Mouse (Mus musculus): ENCODE measurements around the gene Cd300lg. TPM values are rescaled to one million over a fixed set of nuclear protein-coding genes. Genes with fewer than 3 reads are reported as not detected.

Gene Cd300lg
- polyA plus RNA-seq, 1 experiment from 2014 or later, result 1.8 TPM

- no peak overlapping the region for H3K27ac ChIP-seq (ENCODE audit: low read length)
- H3K4me1 ChIP-seq (ENCODE audit: insufficient read depth, low read length), result peaks cover 19% of the 10 kb centered on the region
- H3K27me3 ChIP-seq (ENCODE audit: insufficient read depth, low read length), result peaks cover 10% of the 10 kb centered on the region; the same call in 1 of the 2 replicates
- H3K9ac ChIP-seq (replicated peaks; ENCODE audit: low read length), result no peak overlapping the region
- no peaks in the 10 kb centered on the region for H3K36me3 ChIP-seq (ENCODE audit: insufficient read depth, low read length)
- H3K4me2 ChIP-seq (replicated peaks; ENCODE audit: low read depth, low read length), result no peak overlapping the region
- no peaks in the 10 kb centered on the region for H3K9me3 ChIP-seq (ENCODE audit: low read length)
- no peak for ATAC-seq (ENCODE audit: low FRiP score, low TSS enrichment)
- no peak overlapping the region for H3K4me3 ChIP-seq (ENCODE audit: low read length)
- WGBS, result 89% methylated on average over 7 of the region's 7 CpGs
Measured at GRCm38 (mm10) chr11:102031149-102031548, 10.2 kb upstream of the Cd300lg start.

- H3K4me1 ChIP-seq (ENCODE audit: insufficient read depth, low read length), result peaks cover 6% of the 10 kb centered on the region; the same call in 1 of the 2 replicates
- peaks cover 8% of the 10 kb centered on the region; the same call in 1 of the 2 replicates for H3K27me3 ChIP-seq (ENCODE audit: insufficient read depth, low read length)
- no peaks in the 10 kb centered on the region for H3K9me3 ChIP-seq (ENCODE audit: low read length)
- 93% methylated on average over 12 of the region's 12 CpGs for WGBS
- no peak overlapping the region for H3K4me3 ChIP-seq (ENCODE audit: low read length)
- no peak overlapping the region for H3K27ac ChIP-seq (ENCODE audit: low read length)
- no peak overlapping the region for H3K9ac ChIP-seq (replicated peaks; ENCODE audit: low read length)
- H3K4me2 ChIP-seq (replicated peaks; ENCODE audit: low read depth, low read length), result no peak overlapping the region
- no peak for ATAC-seq (ENCODE audit: low FRiP score, low TSS enrichment)
- H3K36me3 ChIP-seq (ENCODE audit: insufficient read depth, low read length), result no peaks in the 10 kb centered on the region
Measured at GRCm38 (mm10) chr11:102033055-102033591, 8.2 kb upstream of the Cd300lg start.

- H3K9ac ChIP-seq (replicated peaks; ENCODE audit: low read length), result no peak overlapping the region
Measured at GRCm38 (mm10) chr11:102034887-102035286, 6.4 kb upstream of the Cd300lg start.

GRCm38 (mm10) chr11:102035456-102035960, 5.8 kb upstream of the Cd300lg start:
- H3K4me3 ChIP-seq (ENCODE audit: low read length), result no peak overlapping the region
- ATAC-seq (ENCODE audit: low FRiP score, low TSS enrichment), result no peak

More at GRCm38 (mm10) chr11:102034887-102035286, 6.4 kb upstream of the Cd300lg start:
- peaks cover 4% of the 10 kb centered on the region; the same call in 1 of the 2 replicates for H3K27me3 ChIP-seq (ENCODE audit: insufficient read depth, low read length)
- 78% methylated on average over 8 of the region's 8 CpGs for WGBS
- ATAC-seq (ENCODE audit: low FRiP score, low TSS enrichment), result no peak
- no peak overlapping the region for H3K4me3 ChIP-seq (ENCODE audit: low read length)
- no peak overlapping the region for H3K4me2 ChIP-seq (replicated peaks; ENCODE audit: low read depth, low read length)
- no peaks in the 10 kb centered on the region for H3K9me3 ChIP-seq (ENCODE audit: low read length)
- peaks cover 7% of the 10 kb centered on the region; the same call in 1 of the 2 replicates for H3K4me1 ChIP-seq (ENCODE audit: insufficient read depth, low read length)
- no peak overlapping the region for H3K27ac ChIP-seq (ENCODE audit: low read length)
- no peaks in the 10 kb centered on the region for H3K36me3 ChIP-seq (ENCODE audit: insufficient read depth, low read length)

GRCm38 (mm10) chr11:102036336-102036735, 5.0 kb upstream of the Cd300lg start:
- no peak overlapping the region for H3K9ac ChIP-seq (replicated peaks; ENCODE audit: low read length)
- H3K36me3 ChIP-seq (ENCODE audit: insufficient read depth, low read length), result no peaks in the 10 kb centered on the region
- 0 out of 2 replicates have a peak, but pooled peaks cover 2% of the 10 kb centered on the region for H3K9me3 ChIP-seq (ENCODE audit: low read length)
- no peak overlapping the region for H3K4me3 ChIP-seq (ENCODE audit: low read length)
- H3K4me2 ChIP-seq (replicated peaks; ENCODE audit: low read depth, low read length), result no peak overlapping the region
- WGBS, result 83% methylated on average over 7 of the region's 7 CpGs
- peaks cover 4% of the 10 kb centered on the region; the same call in 1 of the 2 replicates for H3K27me3 ChIP-seq (ENCODE audit: insufficient read depth, low read length)
- H3K27ac ChIP-seq (ENCODE audit: low read length), result no peak overlapping the region
- no peak for ATAC-seq (ENCODE audit: low FRiP score, low TSS enrichment)
- peaks cover 4% of the 10 kb centered on the region; the same call in 1 of the 2 replicates for H3K4me1 ChIP-seq (ENCODE audit: insufficient read depth, low read length)

More at GRCm38 (mm10) chr11:102035456-102035960, 5.8 kb upstream of the Cd300lg start:
- no peaks in the 10 kb centered on the region for H3K36me3 ChIP-seq (ENCODE audit: insufficient read depth, low read length)
- H3K27ac ChIP-seq (ENCODE audit: low read length), result no peak overlapping the region
- H3K4me1 ChIP-seq (ENCODE audit: insufficient read depth, low read length), result peaks cover 4% of the 10 kb centered on the region; the same call in 1 of the 2 replicates
- peaks cover 4% of the 10 kb centered on the region; the same call in 1 of the 2 replicates for H3K27me3 ChIP-seq (ENCODE audit: insufficient read depth, low read length)
- no peak overlapping the region for H3K9ac ChIP-seq (replicated peaks; ENCODE audit: low read length)
- no peak overlapping the region for H3K4me2 ChIP-seq (replicated peaks; ENCODE audit: low read depth, low read length)
- 80% methylated on average over 5 of the region's 5 CpGs for WGBS
- H3K9me3 ChIP-seq (ENCODE audit: low read length), result 0 out of 2 replicates have a peak, but pooled peaks cover under 1% of the 10 kb centered on the region

- 71% methylated on average over 6 of the region's 6 CpGs for WGBS
- Histone ChIP-seq H3K4me3 (ENCODE audit: low read length) (no peak overlapping the region), H3K4me2 (replicated peaks; ENCODE audit: low read depth, low read length) (no peak overlapping the region), H3K4me1 (ENCODE audit: insufficient read depth, low read length) (peaks cover 4% of the 10 kb centered on the region; the same call in 1 of the 2 replicates), H3K27me3 (ENCODE audit: insufficient read depth, low read length) (no peaks in the 10 kb centered on the region), H3K36me3 (ENCODE audit: insufficient read depth, low read length) (no peaks in the 10 kb centered on the region), H3K9ac (replicated peaks; ENCODE audit: low read length) (no peak overlapping the region), H3K9me3 (ENCODE audit: low read length) (0 out of 2 replicates have a peak, but pooled peaks cover 2% of the 10 kb centered on the region), H3K27ac (ENCODE audit: low read length) (no peak overlapping the region)
- ATAC-seq (ENCODE audit: low FRiP score, low TSS enrichment), result no peak
Measured at GRCm38 (mm10) chr11:102037789-102038188, 3.5 kb upstream of the Cd300lg start.

GRCm38 (mm10) chr11:102039487-102040137, 1.7 kb upstream of the Cd300lg start:
- 54% methylated on average over 13 of the region's 13 CpGs for WGBS
- H3K9ac ChIP-seq (replicated peaks; ENCODE audit: low read length), result no peak overlapping the region
- H3K4me1 ChIP-seq (ENCODE audit: insufficient read depth, low read length), result peaks cover 4% of the 10 kb centered on the region; the same call in 1 of the 2 replicates
- ATAC-seq (ENCODE audit: low FRiP score, low TSS enrichment), result peak; percentile 20; the same call in 1 of the 2 replicates
- 0 out of 2 replicates have a peak, but pooled peaks cover 2% of the 10 kb centered on the region for H3K9me3 ChIP-seq (ENCODE audit: low read length)
- no peak overlapping the region for H3K4me3 ChIP-seq (ENCODE audit: low read length)
- no peaks in the 10 kb centered on the region for H3K27me3 ChIP-seq (ENCODE audit: insufficient read depth, low read length)
- H3K27ac ChIP-seq (ENCODE audit: low read length), result no peak overlapping the region
- no peak overlapping the region for H3K4me2 ChIP-seq (replicated peaks; ENCODE audit: low read depth, low read length)
- H3K36me3 ChIP-seq (ENCODE audit: insufficient read depth, low read length), result no peaks in the 10 kb centered on the region

- Histone ChIP-seq H3K4me2 (replicated peaks; ENCODE audit: low read depth, low read length) (no peak overlapping the region), H3K27ac (ENCODE audit: low read length) (no peak overlapping the region), H3K4me1 (ENCODE audit: insufficient read depth, low read length) (peaks cover 4% of the 10 kb centered on the region; the same call in 1 of the 2 replicates), H3K9ac (replicated peaks; ENCODE audit: low read length) (no peak overlapping the region), H3K9me3 (ENCODE audit: low read length) (peaks cover 2% of the 10 kb centered on the region; the same call in 1 of the 2 replicates), H3K4me3 (ENCODE audit: low read length) (no peak overlapping the region), H3K36me3 (ENCODE audit: insufficient read depth, low read length) (no peaks in the 10 kb centered on the region), H3K27me3 (ENCODE audit: insufficient read depth, low read length) (no peaks in the 10 kb centered on the region)
- ATAC-seq (ENCODE audit: low FRiP score, low TSS enrichment), result peak; percentile 95
- under 1% methylated on average over 9 of the region's 9 CpGs for WGBS
Measured at GRCm38 (mm10) chr11:102040138-102040524, 1.2 kb upstream of the Cd300lg start.

GRCm38 (mm10) chr11:102040646-102041045, 663 bp upstream of the Cd300lg start:
- Histone ChIP-seq H3K36me3 (ENCODE audit: insufficient read depth, low read length) (no peaks in the 10 kb centered on the region), H3K4me3 (ENCODE audit: low read length) (no peak overlapping the region), H3K27ac (ENCODE audit: low read length) (no peak overlapping the region), H3K9me3 (ENCODE audit: low read length) (peaks cover 8% of the 10 kb centered on the region; the same call in 1 of the 2 replicates), H3K4me1 (ENCODE audit: insufficient read depth, low read length) (peaks cover 4% of the 10 kb centered on the region; the same call in 1 of the 2 replicates), H3K9ac (replicated peaks; ENCODE audit: low read length) (no peak overlapping the region), H3K4me2 (replicated peaks; ENCODE audit: low read depth, low read length) (no peak overlapping the region), H3K27me3 (ENCODE audit: insufficient read depth, low read length) (no peaks in the 10 kb centered on the region)
- WGBS, result 67% methylated on average over 4 of the region's 4 CpGs
- ATAC-seq (ENCODE audit: low FRiP score, low TSS enrichment), result no peak

All from kidney, embryonic 16.5 days (tissue).